23 mouse cellular contexts compared by ENCODE assay signal in genomic region chr1:84421845-84422244, GRCm38 (mm10).
"Had no signal": no experiment of that assay in that cellular context is flagged by ENCODE, and none has a peak within 500 bp of the region (broad histone marks: within the 10 kb centered on the region; RNA-seq: fewer than 3 reads in every experiment).

No protein-coding gene starts in this region.

- H3K27ac ChIP-seq: gastrocnemius, adult 2 months; heart, embryonic 10.5 days; hindbrain, embryonic 13.5 days; hindbrain, embryonic 15.5 days; hindbrain, postnatal 0 days; kidney, embryonic 15.5 days; kidney, postnatal 0 days; left cerebral cortex, adult 2 months; limb, embryonic 10.5 days; limb, embryonic 12.5 days had no signal

- H3K27me3 ChIP-seq: heart, embryonic 12.5 days; hindbrain, embryonic 13.5 days; hindbrain, embryonic 15.5 days; kidney, embryonic 15.5 days; limb, embryonic 12.5 days had no signal

- ATAC-seq: hindbrain, postnatal 0 days; intestine, embryonic 16.5 days had no signal

- H3K4me1 ChIP-seq: hindbrain, embryonic 15.5 days; limb, embryonic 10.5 days; limb, embryonic 12.5 days had no signal

- H3K4me3 ChIP-seq: gastrocnemius, adult 2 months; heart, embryonic 10.5 days; heart, embryonic 12.5 days; hindbrain, embryonic 13.5 days; hindbrain, embryonic 15.5 days; kidney, embryonic 15.5 days; left cerebral cortex, adult 2 months; limb, embryonic 10.5 days; limb, embryonic 12.5 days had no signal

- DNase-seq: gastrocnemius, adult 2 months; gastrocnemius, postnatal 10 days; gastrocnemius, postnatal 25 days; heart, adult 18-20 months; heart, postnatal 10 days; heart, postnatal 36 days; kidney, adult 11 months; kidney, adult 2 months; kidney, adult 9 months; kidney, postnatal 14 days; kidney, postnatal 36 days; liver had no signal

- H3K36me3 ChIP-seq: heart, embryonic 10.5 days; heart, embryonic 12.5 days; hindbrain, embryonic 15.5 days; kidney, embryonic 15.5 days; limb, embryonic 10.5 days; limb, embryonic 12.5 days had no signal
